Mouse (Mus musculus) adrenal gland, adult 2 months (tissue): ENCODE measurements at regions not wholly inside any gene's neighbourhood (a gene's known extent, or its start where the extent isn't known, plus 50 kb on each side); places are given as distances from the start of the nearest gene placed in this dataset.

Experiments used
- DNase-seq: peaks from one replicate; pipeline ENCODE4 v3.0.0; 2021

DNA sequence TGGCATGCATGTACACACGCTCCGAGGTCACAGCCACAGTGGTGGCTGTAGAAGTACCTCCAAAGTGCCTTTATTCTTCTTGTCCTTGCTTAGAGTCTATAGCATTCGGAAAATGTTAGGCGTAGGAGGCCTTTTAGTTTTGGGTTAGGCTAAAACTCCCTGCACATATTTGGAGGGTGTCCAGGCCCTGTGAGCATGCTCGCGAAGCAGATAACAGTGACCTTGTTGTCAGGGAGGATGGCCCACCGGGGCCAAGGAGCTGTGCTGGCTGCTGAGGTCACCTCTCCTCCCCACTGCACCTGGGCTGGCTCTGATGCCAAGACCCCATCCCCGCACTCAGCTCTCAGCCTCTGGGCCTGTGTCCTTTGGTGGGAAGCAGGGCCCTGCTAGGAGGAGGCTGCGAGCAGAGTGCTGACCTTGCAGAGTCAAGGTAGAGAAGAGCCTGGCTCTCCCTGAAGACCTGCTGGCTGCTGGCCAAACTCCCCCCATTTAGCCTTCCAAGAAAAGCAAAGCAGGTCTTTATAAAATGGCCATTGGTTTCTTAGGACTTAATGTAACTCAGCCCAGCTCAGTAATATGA, 186.9 kb downstream of the Tdh start:
- peak; percentile 49 for DNase-seq
